Mouse (Mus musculus) lung, postnatal 0 days (tissue): ENCODE results near the gene Zwilch.

Experiments used
- CTCF ChIP-seq: IDR thresholded peaks from 2 replicates; pipeline ENCODE4 v1.5.1; 2016; ENCODE audit warnings: antibody characterized with exemption, mild to moderate bottlenecking
- EP300 ChIP-seq: IDR thresholded peaks from 2 replicates; pipeline ENCODE4 v1.6.1; 2016; ENCODE audit warnings: antibody characterized with exemption, mild to moderate bottlenecking, control low read depth

- TF ChIP-seq CTCF, result no peak
- no peak for TF ChIP-seq EP300
These were observed 67.6 kb downstream of the Zwilch start for GRCm38 (mm10) chr9:64105301-64105700.
